Mouse (Mus musculus) forebrain, embryonic 16.5 days (tissue): ENCODE measurements at regions not wholly inside any gene's neighbourhood (a gene's known extent, or its start where the extent isn't known, plus 50 kb on each side); places are given as distances from the start of the nearest gene placed in this dataset.

Experiments used
- ATAC-seq: fragments of 200-750 bp; cut with Nextera tagmentation; 2 replicates; pipeline ENCODE4 v1.8.0; 2017; ENCODE audit warnings: mild to moderate bottlenecking, moderate library complexity
- H3K27ac ChIP-seq: fragments of 300-500 bp; sonication (generic); 2 replicates; pipeline ENCODE4 v1.5.1; 2014; ENCODE audit warnings: low read length, control low read depth
- H3K27me3 ChIP-seq: fragments of 300-500 bp; sonication (generic); replicated peaks from 2 replicates; pipeline ENCODE4 v1.6.1; 2014; ENCODE audit warnings: low read length; ENCODE audit not compliant: control insufficient read depth, insufficient read depth
- H3K36me3 ChIP-seq: fragments of 300-500 bp; sonication (generic); 2 replicates; pipeline ENCODE4 v1.6.1; 2014; ENCODE audit not compliant: control insufficient read depth, insufficient read depth
- H3K4me1 ChIP-seq: fragments of 300-500 bp; sonication (generic); replicated peaks from 2 replicates; pipeline ENCODE4 v1.6.1; 2014; ENCODE audit warnings: low read length; ENCODE audit not compliant: control insufficient read depth, insufficient read depth
- H3K4me2 ChIP-seq: fragments of 300-500 bp; sonication (generic); 2 replicates; pipeline ENCODE4 v1.6.1; 2014; ENCODE audit warnings: mild to moderate bottlenecking, low read length, control low read depth
- H3K4me3 ChIP-seq: fragments of 300-500 bp; sonication (generic); replicated peaks from 2 replicates; pipeline ENCODE4 v1.5.1; 2014; ENCODE audit warnings: mild to moderate bottlenecking, low read length, control low read depth
- H3K9ac ChIP-seq: fragments of 300-500 bp; sonication (generic); replicated peaks from 2 replicates; pipeline ENCODE4 v1.6.1; 2014; ENCODE audit warnings: low read depth, low read length, control low read depth
- H3K9me3 ChIP-seq: fragments of 300-500 bp; sonication (generic); 2 replicates; pipeline ENCODE4 v1.6.1; 2016; ENCODE audit warnings: low read length; ENCODE audit not compliant: control insufficient read depth
- WGBS: fragments of 180-500 bp; shearing (Covaris S2); extraction: QIAGEN DNeasy Blood & Tissue Kit; methylation state at CpG from one replicate; pipeline ENCODE4 v1.1.7; 2014; 5-methylcytosine and 5-hydroxymethylcytosine counted together

- WGBS, result 96% methylated on average over 6 of the region's 6 CpGs
- no peak overlapping the region for H3K27ac ChIP-seq
- H3K4me2 ChIP-seq, result no peak overlapping the region
- no peak overlapping the region for H3K4me3 ChIP-seq
- H3K27me3 ChIP-seq, result no peaks in the 10 kb centered on the region
- ATAC-seq, result no peak
- H3K4me1 ChIP-seq, result no peaks in the 10 kb centered on the region
- H3K36me3 ChIP-seq, result no peaks in the 10 kb centered on the region
- no peak overlapping the region for H3K9ac ChIP-seq
- H3K9me3 ChIP-seq, result no peaks in the 10 kb centered on the region
Measured at GRCm38 (mm10) chr15:94183663-94184375, 281.4 kb downstream of the Adamts20 start.

- no peak for ATAC-seq
- H3K36me3 ChIP-seq, result no peaks in the 10 kb centered on the region
- WGBS, result 64% methylated on average over 7 of the region's 7 CpGs
- no peak overlapping the region for H3K4me3 ChIP-seq
- H3K4me2 ChIP-seq, result no peak overlapping the region
- H3K27me3 ChIP-seq, result no peaks in the 10 kb centered on the region
- H3K9ac ChIP-seq, result no peak overlapping the region
- H3K9me3 ChIP-seq, result no peaks in the 10 kb centered on the region
- no peaks in the 10 kb centered on the region for H3K4me1 ChIP-seq
- H3K27ac ChIP-seq, result no peak overlapping the region
Measured at GRCm38 (mm10) chr15:94174083-94174482, 291.1 kb downstream of the Adamts20 start.

- Histone ChIP-seq H3K4me3 (no peak overlapping the region), H3K27me3 (no peaks in the 10 kb centered on the region), H3K4me2 (no peak overlapping the region), H3K36me3 (no peaks in the 10 kb centered on the region), H3K4me1 (no peaks in the 10 kb centered on the region), H3K9ac (no peak overlapping the region), H3K27ac (no peak overlapping the region), H3K9me3 (no peaks in the 10 kb centered on the region)
- ATAC-seq, result no peak
- WGBS, result 78% methylated on average over 4 of the region's 4 CpGs
Measured at GRCm38 (mm10) chr15:94160806-94161205, 304.4 kb downstream of the Adamts20 start.

GRCm38 (mm10) chr15:94139534-94139958 lies 325.7 kb downstream of the Adamts20 start:
- WGBS, result 73% methylated on average over 13 of the region's 13 CpGs

GRCm38 (mm10) chr15:94137159-94137952 lies 327.9 kb downstream of the Adamts20 start:
- ATAC-seq, result peak; percentile 72
- WGBS, result 47% methylated on average over 27 of the region's 27 CpGs
- no peak overlapping the region for H3K9ac ChIP-seq

More at GRCm38 (mm10) chr15:94139534-94139958, 325.7 kb downstream of the Adamts20 start:
- H3K9ac ChIP-seq, result no peak overlapping the region
- H3K9me3 ChIP-seq, result 0 out of 2 replicates have a peak, but pooled peaks cover 2% of the 10 kb centered on the region
- no peak overlapping the region for H3K4me2 ChIP-seq
- H3K4me3 ChIP-seq, result no peak overlapping the region
- no peak for ATAC-seq
- H3K27ac ChIP-seq, result no peak overlapping the region
- H3K36me3 ChIP-seq, result no peaks in the 10 kb centered on the region
- H3K27me3 ChIP-seq, result no peaks in the 10 kb centered on the region
- H3K4me1 ChIP-seq, result no peaks in the 10 kb centered on the region

GRCm38 (mm10) chr15:94112801-94113200 lies 352.4 kb downstream of the Adamts20 start:
- no peaks in the 10 kb centered on the region for H3K36me3 ChIP-seq
- no peaks in the 10 kb centered on the region for H3K9me3 ChIP-seq
- H3K4me3 ChIP-seq, result no peak overlapping the region
- H3K9ac ChIP-seq, result no peak overlapping the region
- no peak overlapping the region for H3K4me2 ChIP-seq
- H3K4me1 ChIP-seq, result 0 out of 2 replicates have a peak, but pooled peaks cover 3% of the 10 kb centered on the region
- WGBS, result 82% methylated on average over 5 of the region's 5 CpGs
- no peaks in the 10 kb centered on the region for H3K27me3 ChIP-seq
- ATAC-seq, result no peak
- no peak overlapping the region for H3K27ac ChIP-seq

More at GRCm38 (mm10) chr15:94137159-94137952, 327.9 kb downstream of the Adamts20 start:
- peak overlapping the region; percentile 16 for H3K4me3 ChIP-seq
- H3K36me3 ChIP-seq, result no peaks in the 10 kb centered on the region
- no peaks in the 10 kb centered on the region for H3K27me3 ChIP-seq
- no peak overlapping the region for H3K27ac ChIP-seq
- H3K4me1 ChIP-seq, result no peaks in the 10 kb centered on the region
- H3K9me3 ChIP-seq, result 0 out of 2 replicates have a peak, but pooled peaks cover 2% of the 10 kb centered on the region
- peak overlapping the region; percentile 49 for H3K4me2 ChIP-seq

GRCm38 (mm10) chr15:94107186-94107716 lies 358.0 kb downstream of the Adamts20 start:
- H3K9me3 ChIP-seq, result no peaks in the 10 kb centered on the region
- no peak overlapping the region for H3K27ac ChIP-seq
- no peak overlapping the region for H3K4me3 ChIP-seq
- H3K27me3 ChIP-seq, result no peaks in the 10 kb centered on the region
- no peak for ATAC-seq
- 0 out of 2 replicates have a peak, but pooled peaks cover 3% of the 10 kb centered on the region for H3K4me1 ChIP-seq
- no peak overlapping the region for H3K4me2 ChIP-seq
- no peaks in the 10 kb centered on the region for H3K36me3 ChIP-seq
- 56% methylated on average over 2 of the region's 2 CpGs for WGBS
- H3K9ac ChIP-seq, result no peak overlapping the region

- Histone ChIP-seq H3K9me3 (no peaks in the 10 kb centered on the region), H3K27ac (no peak overlapping the region), H3K4me2 (no peak overlapping the region), H3K27me3 (no peaks in the 10 kb centered on the region), H3K4me1 (no peaks in the 10 kb centered on the region), H3K4me3 (no peak overlapping the region), H3K36me3 (no peaks in the 10 kb centered on the region), H3K9ac (no peak overlapping the region)
- 89% methylated on average over 5 of the region's 5 CpGs for WGBS
- ATAC-seq, result no peak
Measured at GRCm38 (mm10) chr15:94090644-94091043, 374.6 kb downstream of the Adamts20 start.

- no peaks in the 10 kb centered on the region for H3K36me3 ChIP-seq
- H3K9me3 ChIP-seq, result no peaks in the 10 kb centered on the region
- WGBS, result 71% methylated on average over 6 of the region's 6 CpGs
- no peak overlapping the region for H3K27ac ChIP-seq
- no peaks in the 10 kb centered on the region for H3K27me3 ChIP-seq
- H3K4me2 ChIP-seq, result no peak overlapping the region
- H3K4me1 ChIP-seq, result no peaks in the 10 kb centered on the region
- H3K4me3 ChIP-seq, result no peak overlapping the region
- no peak overlapping the region for H3K9ac ChIP-seq
- no peak for ATAC-seq
Measured at GRCm38 (mm10) chr15:94089856-94090255, 375.4 kb downstream of the Adamts20 start.
